ENCODE assay signal across 18 mouse cellular contexts in the genomic region with DNA sequence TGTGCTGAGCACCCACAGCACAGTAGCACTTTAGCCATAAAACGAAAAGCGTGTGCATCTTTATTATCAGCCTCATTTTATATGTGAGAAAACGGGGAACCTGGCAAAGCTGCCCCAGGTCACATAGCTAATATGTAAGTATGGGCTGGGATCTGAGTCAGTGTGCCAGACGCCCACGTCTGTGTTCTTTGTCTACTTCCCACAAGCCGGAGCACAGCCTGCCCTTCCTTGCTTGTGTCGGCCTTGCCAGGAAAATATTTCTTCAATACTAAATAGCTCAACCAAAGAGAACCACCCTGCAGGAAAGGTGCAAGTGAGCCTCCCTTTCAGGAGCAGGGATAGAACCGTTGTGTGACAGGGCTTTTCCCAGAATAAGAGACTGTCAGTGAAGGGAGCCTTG.
DNase-seq lines count a peak whose midpoint lies in the region; ATAC-seq and TF ChIP-seq lines count a peak whose summit lies in the region.
"Had no signal": no experiment of that assay in that cellular context is flagged by ENCODE, and none has a peak within 500 bp of the region (broad histone marks: within the 10 kb centered on the region; RNA-seq: fewer than 3 reads in every experiment).

No protein-coding gene starts in this region.

- no peak for TF ChIP-seq EP300 in heart, postnatal 0 days (IDR thresholded peaks at IDR 0.05; ENCODE audit: low read depth)

- H3K9me3 ChIP-seq in heart, embryonic 10.5 days, result no peaks in the 10 kb centered on the region
- no peaks in the 10 kb centered on the region for H3K9me3 ChIP-seq in heart, postnatal 0 days (replicated peaks; ENCODE audit: control insufficient read depth, low read length)
- H3K9me3 ChIP-seq: limb, embryonic 13.5 days; midbrain, embryonic 12.5 days had no signal

- no peak for DNase-seq in heart, embryonic 10.5 days (ENCODE audit: low spot score)
- DNase-seq in heart, postnatal 36 days, result no peak
- peak; percentile 54 for DNase-seq in layer of hippocampus, adult 11-12 months (ENCODE audit: low spot score)
- DNase-seq in layer of hippocampus, postnatal 25 days (ENCODE audit: extremely low spot score in 1 of 2, low spot score in 1 of 2), result no peak
- peak; percentile 30 for DNase-seq in fat pad, adult 2 months (ENCODE audit: extremely low read depth, low read depth, low spot score)
- no peak for DNase-seq in heart, postnatal 0 days (ENCODE audit: low spot score)
- DNase-seq in urinary bladder, postnatal 14 days (ENCODE audit: low spot score), result no peak
- DNase-seq in kidney, postnatal 25 days, result no peak
- DNase-seq: gastrocnemius, postnatal 14 days; liver, postnatal 0 days; lung, postnatal 36 days; right cerebral cortex, postnatal 25 days had no signal

- intact Hi-C loops in heart, postnatal 36 days (cut with DNase I), result no loop called here

- no peak overlapping the region for H3K4me3 ChIP-seq in heart, embryonic 10.5 days
- H3K4me3 ChIP-seq in heart, postnatal 0 days (ENCODE audit: low read depth, low read length), result no peak overlapping the region
- H3K4me3 ChIP-seq: limb, embryonic 13.5 days; midbrain, embryonic 12.5 days; myocyte had no signal

- no peak overlapping the region for H3K4me2 ChIP-seq in heart, postnatal 0 days (ENCODE audit: low read depth, low read length)
- H3K4me2 ChIP-seq: limb, embryonic 13.5 days; midbrain, embryonic 12.5 days had no signal

- no peak overlapping the region; the same call in 1 of the 2 replicates for H3K9ac ChIP-seq in heart, postnatal 0 days (replicated peaks; ENCODE audit: low read depth, low read length)
- H3K9ac ChIP-seq: limb, embryonic 13.5 days; liver, postnatal 0 days; midbrain, embryonic 12.5 days had no signal

- no peaks in the 10 kb centered on the region for H3K27me3 ChIP-seq in heart, embryonic 10.5 days (ENCODE audit: insufficient read depth, poor library complexity, severe bottlenecking)
- H3K27me3 ChIP-seq in heart, postnatal 0 days (ENCODE audit: control insufficient read depth, insufficient read depth, low read length), result no peaks in the 10 kb centered on the region
- H3K27me3 ChIP-seq: limb, embryonic 13.5 days; midbrain, embryonic 12.5 days had no signal

- 80% methylated on average over 8 of the region's 8 CpGs for WGBS in heart, embryonic 10.5 days
- 39% methylated on average over 8 of the region's 8 CpGs for WGBS in heart, postnatal 0 days

- ATAC-seq in heart, postnatal 0 days (ENCODE audit: insufficient read depth, low read depth), result no peak
- ATAC-seq: CD4-positive, CD25-positive, alpha-beta regulatory T cell, adult 4 months; inflammation-experienced regulatory T-cells, adult 6 months; liver, postnatal 0 days had no signal

- peaks cover 78% of the 10 kb centered on the region for H3K4me1 ChIP-seq in heart, embryonic 10.5 days
- H3K4me1 ChIP-seq in heart, postnatal 0 days (ENCODE audit: control insufficient read depth, insufficient read depth), result peaks cover 73% of the 10 kb centered on the region

- no peak for TF ChIP-seq CTCF in heart, postnatal 0 days (IDR thresholded peaks at IDR 0.05; ENCODE audit: low read depth)

- H3K36me3 ChIP-seq in heart, embryonic 10.5 days, result 0 out of 2 replicates have a peak, but pooled peaks cover 4% of the 10 kb centered on the region
- no peaks in the 10 kb centered on the region; the same call in 1 of the 2 replicates for H3K36me3 ChIP-seq in heart, postnatal 0 days (replicated peaks; ENCODE audit: control insufficient read depth, insufficient read depth, low read length)
- H3K36me3 ChIP-seq: limb, embryonic 13.5 days; midbrain, embryonic 12.5 days had no signal

- peak overlapping the region; percentile 74 for H3K27ac ChIP-seq in heart, embryonic 10.5 days
- H3K27ac ChIP-seq in heart, postnatal 0 days (ENCODE audit: low read depth), result peak overlapping the region; percentile 82
- H3K27ac ChIP-seq: kidney, postnatal 0 days; limb, embryonic 13.5 days; midbrain, embryonic 12.5 days had no signal

Comparison
In these comparisons a context has a peak if more than half of its experiments do, and no peak if none do; other contexts are left out.
1. DNase-seq: peak in layer of hippocampus, adult 11-12 months (single experiment) and fat pad, adult 2 months (single experiment); none in heart, embryonic 10.5 days (single experiment), heart, postnatal 36 days (0 of 2), layer of hippocampus, postnatal 25 days (0 of 2), heart, postnatal 0 days (single experiment), urinary bladder, postnatal 14 days (single experiment) and kidney, postnatal 25 days (0 of 2).